Mouse (Mus musculus): Measurements from ENCODE around the gene Kcnk1. TPM values are rescaled to one million over a fixed set of nuclear protein-coding genes. Genes with fewer than 3 reads are reported as not detected.

The Kcnk1 gene
- total RNA-seq, 2 experiments from 2014 or later: 1.2 TPM; not detected in 1

DNA sequence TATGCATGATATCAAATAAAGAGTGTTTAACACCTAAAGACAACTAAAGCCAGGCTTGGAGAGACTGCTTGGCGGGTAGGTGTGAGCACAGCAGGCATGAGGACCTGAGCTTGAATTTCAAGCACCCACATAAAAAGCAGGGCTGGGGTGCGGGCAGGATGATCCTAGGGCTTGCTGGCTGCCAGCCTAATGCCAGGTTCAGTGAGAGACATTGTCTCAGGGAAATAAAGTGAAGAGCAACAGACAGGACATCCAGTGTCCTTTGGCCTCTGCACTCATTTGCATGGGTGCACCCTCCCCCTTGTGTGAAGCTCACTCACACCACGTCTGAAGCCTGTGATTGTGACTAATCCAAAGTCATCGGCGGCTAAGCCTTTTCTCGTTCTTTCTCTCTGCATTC lies 34.0 kb downstream of the Kcnk1 start:
- no peak for ATAC-seq (replicated peaks; ENCODE audit: low FRiP score, low TSS enrichment, poor library complexity, severe bottlenecking)

DNA sequence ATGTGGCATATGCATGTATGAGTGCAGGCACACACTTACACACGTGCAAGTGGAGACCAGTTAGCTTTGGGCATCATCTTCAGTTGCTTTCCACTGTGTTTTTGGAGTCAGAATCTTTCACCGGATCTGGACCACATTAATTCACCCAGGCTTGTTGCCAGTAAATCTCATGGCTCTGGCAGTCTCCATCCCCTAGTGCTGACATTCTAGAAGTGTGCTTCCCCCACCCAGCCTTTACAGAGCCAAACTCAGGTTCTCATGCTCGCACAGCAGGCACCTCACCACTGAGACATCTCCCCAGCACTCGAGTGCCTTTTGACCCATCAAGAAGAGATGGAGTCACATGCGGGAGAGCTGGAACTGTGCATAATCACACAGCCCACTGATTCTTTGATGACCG lies 37.8 kb downstream of the Kcnk1 start:
- no peak for ATAC-seq (replicated peaks; ENCODE audit: low FRiP score, low TSS enrichment, poor library complexity, severe bottlenecking)

DNA sequence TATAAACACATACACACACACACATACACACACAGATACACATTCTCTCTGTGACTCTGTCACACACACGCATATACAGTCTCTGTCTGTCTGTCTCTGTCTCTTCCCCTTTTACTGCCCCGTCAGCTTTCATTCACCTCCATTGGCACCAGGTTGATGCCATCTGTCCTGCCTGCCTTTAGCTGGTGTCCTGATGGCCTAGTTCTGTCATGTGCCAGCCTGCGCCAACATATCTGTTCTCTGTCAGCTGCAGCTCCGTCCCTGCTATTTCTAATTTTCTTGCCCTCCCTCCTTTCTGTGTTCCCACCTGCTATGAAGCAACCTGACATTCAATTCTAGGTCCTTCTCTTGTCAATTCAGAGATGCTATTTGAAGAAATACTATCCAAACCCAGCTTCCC lies 40.1 kb downstream of the Kcnk1 start:
- ATAC-seq (replicated peaks; ENCODE audit: low FRiP score, low TSS enrichment, poor library complexity, severe bottlenecking): no peak

DNA sequence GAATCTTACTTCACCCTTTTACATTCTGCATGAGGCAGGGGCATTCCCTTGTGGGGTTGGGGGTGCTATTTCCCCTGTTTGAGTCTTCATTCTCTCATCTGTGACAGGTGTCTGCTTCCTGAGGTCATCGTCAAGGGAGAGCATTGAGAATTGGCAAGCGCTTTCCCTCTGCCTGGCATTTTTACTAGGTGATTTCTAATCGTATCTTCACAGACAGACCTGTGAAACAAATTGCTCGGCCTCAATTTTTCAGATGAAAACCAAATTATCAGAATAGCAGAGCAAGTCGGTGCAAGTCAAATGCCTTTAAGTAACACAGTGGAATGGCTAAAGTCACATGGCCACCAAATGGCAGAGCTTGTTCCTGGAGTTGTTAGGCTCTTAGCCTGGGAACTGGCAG lies 41.4 kb downstream of the Kcnk1 start:
- no peak for ATAC-seq (replicated peaks; ENCODE audit: low FRiP score, low TSS enrichment, poor library complexity, severe bottlenecking)

DNA sequence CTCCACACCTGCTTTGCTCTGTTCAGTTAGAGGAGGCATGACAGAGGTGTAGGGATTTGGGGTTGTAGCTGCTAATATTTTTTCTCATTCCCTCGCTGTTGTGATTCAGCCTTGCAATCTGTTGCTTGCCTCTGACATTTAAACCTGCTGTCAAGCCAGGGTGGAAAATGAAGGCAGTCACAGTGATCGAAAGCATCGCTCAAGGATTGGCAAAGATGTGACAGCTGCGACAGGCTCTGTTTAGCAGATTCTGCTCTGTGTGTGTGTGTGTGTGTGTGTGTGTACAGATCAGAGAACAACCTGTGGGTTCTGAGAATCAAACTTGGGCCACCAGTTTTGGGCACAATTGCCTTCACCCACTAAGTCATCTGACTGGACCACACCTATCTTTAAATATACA lies 50.8 kb downstream of the Kcnk1 start:
- no peak for ATAC-seq (replicated peaks; ENCODE audit: low FRiP score, low TSS enrichment, poor library complexity, severe bottlenecking)

DNA sequence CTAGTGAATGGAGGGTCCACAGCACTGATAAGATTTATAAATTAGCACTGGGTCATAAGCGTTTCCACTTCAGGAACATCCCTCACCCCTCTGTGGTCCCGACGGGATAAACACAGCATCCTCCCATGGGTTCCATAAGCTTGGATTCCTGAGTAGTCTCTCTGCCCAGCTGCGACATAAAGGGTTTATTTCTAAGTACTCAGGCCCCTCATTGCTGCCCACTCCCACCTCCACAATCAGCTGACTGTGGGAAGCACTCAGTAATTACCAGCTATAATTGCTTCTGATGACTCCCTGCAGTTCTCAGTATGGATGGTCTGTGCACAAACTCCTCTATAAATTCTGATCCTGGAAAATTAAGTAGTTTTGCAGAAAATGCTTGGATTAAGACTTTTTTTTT lies 58.9 kb downstream of the Kcnk1 start:
- no peak for ATAC-seq (replicated peaks; ENCODE audit: low FRiP score, low TSS enrichment, poor library complexity, severe bottlenecking)

DNA sequence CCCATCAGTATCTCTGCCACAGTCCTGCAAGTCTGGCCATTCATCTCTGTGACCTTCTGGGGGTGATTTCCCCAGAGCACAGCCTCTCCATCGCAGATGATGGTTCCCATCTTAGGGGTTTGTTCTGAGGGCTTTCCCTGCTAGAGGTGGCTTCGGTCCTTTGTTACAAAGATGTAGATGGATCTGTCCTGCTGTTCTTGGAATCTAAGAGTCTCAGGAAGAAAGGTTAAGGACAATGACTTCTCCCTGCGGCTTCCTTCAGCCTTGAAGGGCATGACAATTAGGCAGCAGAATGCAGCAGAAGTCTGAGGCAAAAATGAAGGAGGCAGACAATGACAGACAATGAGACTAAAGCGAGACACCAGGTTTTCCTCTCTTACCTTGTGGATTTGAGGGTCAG lies 63.9 kb downstream of the Kcnk1 start:
- ATAC-seq (replicated peaks; ENCODE audit: low FRiP score, low TSS enrichment, poor library complexity, severe bottlenecking): no peak

DNA sequence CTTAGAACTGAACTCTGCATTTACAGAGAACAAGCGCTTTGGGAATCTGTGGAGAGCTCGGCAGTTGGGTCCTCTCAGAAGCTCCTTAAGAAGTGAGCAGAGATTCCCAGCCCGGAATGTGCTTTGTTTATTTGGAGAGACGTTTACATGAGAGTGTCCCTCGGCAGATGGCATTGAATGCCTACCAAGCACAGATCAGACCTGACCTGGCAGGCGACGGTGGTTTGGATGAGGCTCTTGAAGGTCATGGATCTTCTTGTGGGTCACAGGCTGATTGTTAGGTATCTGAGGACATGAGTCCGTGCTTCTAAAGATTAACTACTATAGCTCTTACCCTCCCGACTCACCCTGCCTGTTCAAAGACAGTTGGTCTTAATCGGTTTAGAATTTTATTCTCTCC lies 67.9 kb downstream of the Kcnk1 start:
- ATAC-seq (replicated peaks; ENCODE audit: low FRiP score, low TSS enrichment, poor library complexity, severe bottlenecking): no peak

DNA sequence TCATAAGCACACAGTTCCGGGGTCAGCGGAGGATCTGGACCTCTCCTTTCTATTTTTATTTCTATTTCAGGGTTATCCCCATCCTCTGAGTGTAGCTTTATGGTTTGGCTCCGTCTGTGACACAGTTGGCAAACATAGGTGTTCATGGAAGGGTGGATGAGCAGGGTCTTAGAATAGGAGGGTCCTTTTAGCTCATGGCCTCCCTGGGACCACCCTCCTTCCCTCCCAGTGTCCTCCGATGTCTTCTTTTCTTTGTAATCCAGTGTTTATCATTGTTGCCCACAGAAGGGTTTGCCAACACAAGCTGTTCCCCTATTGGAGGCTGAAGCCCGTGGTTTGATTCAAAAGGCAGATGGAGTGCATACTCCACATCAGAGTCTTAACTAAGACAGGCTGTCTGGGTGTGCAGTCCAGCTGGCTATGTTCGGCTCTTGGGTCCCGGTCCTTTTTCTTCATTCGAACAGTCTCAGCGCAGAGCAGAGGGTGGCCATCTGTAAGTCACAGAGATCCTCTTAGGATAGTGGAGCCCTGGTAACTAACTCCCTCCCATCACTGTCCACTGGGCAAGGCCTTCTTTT lies 69.0 kb downstream of the Kcnk1 start:
- ATAC-seq (replicated peaks; ENCODE audit: low FRiP score, low TSS enrichment, poor library complexity, severe bottlenecking): no peak

DNA sequence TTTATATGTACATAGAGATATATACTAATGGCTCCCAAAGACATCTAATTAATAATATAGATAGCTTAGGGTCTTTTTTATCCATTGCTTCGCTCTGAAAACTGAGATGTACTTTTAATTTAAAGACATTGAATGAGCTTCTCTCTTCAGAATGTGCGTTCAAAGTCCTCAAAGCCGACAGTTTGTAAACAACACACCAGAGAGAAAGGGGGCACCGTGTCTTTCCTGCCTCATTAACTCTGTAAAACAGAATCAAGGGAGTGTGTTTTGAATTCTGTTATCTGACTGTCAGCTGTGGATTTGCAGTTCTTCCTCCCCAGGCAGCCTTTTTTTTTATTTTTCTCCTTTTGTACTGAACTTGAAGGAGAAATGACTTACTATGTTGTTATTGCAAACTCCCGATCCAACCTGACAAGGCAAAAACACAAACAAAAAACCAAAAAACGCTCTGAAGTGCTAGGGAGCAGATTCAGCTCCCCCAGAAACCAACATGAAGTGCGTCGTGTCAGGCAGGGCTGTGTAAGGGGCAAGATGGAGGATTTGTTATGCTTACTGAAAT lies 69.7 kb downstream of the Kcnk1 start:
- ATAC-seq (replicated peaks; ENCODE audit: low FRiP score, low TSS enrichment, poor library complexity, severe bottlenecking): no peak

DNA sequence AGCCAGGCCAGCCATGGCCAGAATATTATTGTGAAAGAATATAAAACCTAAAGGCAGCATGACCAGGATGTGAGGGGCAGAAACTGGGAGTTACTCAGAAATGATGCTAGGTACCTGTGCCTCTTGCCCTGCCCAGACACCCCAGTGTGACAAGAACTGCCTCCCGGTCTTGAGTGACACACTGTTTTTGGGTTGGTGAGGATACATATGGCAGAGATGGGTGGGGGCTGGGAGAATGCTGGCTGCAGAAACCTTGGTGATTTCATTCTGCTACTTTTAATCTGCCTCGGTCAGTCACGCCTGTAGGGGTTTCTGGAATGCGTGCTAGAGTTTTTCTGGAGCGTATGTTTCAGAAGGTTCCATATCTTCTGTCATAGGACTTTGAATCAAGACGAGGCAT lies 72.3 kb downstream of the Kcnk1 start:
- ATAC-seq (replicated peaks; ENCODE audit: low FRiP score, low TSS enrichment, poor library complexity, severe bottlenecking): no peak

DNA sequence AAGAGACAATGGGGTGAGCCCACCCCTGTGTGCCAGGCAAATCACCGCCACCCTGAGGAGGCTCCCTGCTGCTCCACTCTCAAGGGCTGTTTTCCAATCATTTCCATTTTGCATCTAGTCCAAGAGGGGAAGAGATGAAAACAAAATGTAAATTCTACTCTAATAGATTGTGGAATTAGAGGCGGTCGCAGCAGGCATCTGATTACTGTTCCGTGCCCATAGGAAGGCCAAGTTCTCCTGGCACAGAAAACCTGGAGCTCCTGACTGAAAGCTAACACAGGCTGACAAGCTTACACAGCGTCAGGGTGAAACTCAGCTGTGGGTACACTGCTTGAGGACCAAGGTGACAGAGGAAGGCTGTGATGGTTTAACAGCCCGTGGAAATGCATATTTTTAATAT lies 73.2 kb downstream of the Kcnk1 start:
- no peak for ATAC-seq (replicated peaks; ENCODE audit: low FRiP score, low TSS enrichment, poor library complexity, severe bottlenecking)

DNA sequence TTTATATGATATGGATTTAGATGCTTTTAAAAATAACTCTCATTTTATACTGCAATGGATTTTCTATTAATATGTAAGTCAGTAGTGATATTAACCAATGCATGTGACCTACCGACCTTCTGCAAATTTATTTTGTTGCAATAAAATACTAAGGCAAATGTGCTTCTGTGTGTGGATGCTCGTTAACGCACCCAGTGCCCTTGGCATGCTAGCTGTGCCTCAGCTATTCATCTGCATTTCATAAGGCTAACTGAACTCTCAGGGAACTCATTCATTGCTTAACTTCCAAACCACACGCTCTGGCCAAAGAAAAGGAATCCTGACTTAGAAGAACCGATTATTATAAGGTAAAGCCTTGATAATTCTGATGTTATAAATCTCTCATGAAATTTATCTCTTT lies 77.7 kb downstream of the Kcnk1 start:
- ATAC-seq (replicated peaks; ENCODE audit: low FRiP score, low TSS enrichment, poor library complexity, severe bottlenecking): no peak

DNA sequence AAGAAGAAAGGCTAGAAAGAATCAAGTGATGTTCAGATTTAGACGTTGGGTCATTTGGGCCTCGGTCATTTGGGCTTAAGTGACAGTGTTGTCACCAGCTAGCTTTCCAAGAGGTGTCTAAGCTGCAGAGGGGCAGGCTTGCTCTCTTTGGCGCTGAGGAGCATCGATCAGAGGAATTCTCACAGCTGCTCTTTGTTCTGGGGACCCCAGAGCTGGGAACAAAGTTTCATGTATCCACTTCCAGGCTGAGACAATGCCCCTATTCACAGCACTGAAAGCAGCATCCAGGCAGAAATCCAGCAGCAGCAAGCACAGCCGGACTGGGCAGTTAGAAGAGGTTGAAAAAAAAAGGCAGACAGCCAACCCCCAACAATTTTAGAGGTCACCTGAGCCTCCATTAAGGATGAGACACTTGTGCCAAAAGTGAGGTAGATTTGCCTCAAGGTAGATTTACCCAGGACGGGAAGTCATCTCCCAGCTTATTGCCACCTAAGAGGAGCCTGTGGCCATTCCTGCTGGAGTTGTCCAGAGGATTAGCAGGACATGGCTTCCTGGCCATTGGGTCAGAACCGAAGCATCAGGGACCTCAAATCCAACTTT lies 78.3 kb downstream of the Kcnk1 start:
- no peak for ATAC-seq (replicated peaks; ENCODE audit: low FRiP score, low TSS enrichment, poor library complexity, severe bottlenecking)

DNA sequence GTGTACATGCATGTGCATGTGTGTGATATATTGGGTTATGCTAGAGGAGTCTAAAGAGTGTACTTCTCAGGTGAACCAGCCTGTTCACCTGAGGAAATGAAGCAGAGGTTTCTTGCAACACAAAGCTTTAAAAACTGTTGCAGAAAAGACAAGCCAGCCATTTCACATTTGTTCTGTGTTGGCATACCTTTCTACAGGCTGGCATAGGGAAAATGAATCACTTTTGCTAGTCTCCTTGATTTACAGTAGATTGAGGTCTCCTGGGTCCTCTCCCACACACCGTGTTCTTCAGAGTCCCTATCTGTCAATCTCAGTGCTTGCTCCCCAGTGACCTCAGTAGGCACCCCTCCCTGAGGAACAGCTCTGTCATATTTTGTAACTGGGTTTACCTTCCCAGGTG lies 79.1 kb downstream of the Kcnk1 start:
- ATAC-seq (replicated peaks; ENCODE audit: low FRiP score, low TSS enrichment, poor library complexity, severe bottlenecking): no peak

DNA sequence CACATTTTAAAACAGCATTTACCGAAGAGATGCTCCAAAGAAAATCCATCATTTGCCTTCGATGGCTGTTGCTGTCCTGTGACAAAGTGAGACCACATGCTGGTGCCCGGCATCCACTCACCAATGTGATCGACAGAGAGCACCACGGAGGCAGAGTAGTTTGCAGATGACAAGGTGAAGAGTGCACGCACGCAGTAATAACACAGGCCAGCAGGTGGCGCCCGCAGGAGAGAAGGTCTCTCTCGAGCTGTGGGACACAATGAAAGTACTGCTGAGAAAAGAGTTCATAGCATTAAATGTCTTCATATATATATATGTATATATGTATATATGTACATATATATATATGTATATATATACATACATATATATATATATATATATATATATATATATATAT lies 80.4 kb downstream of the Kcnk1 start:
- ATAC-seq (replicated peaks; ENCODE audit: low FRiP score, low TSS enrichment, poor library complexity, severe bottlenecking): peak; percentile 92

Other genes starting within 250 kb of the Kcnk1 start
- not detected in 2 replicates for gene Pcnx2, start 96.9 kb upstream of the Kcnk1 start, total RNA-seq (2014; fragmentation: Nextera tagmentation)
- gene Pcnx2, start 96.9 kb upstream of the Kcnk1 start, total RNA-seq (2017): not detected in 2 replicates
- gene Map3k21, start 84.7 kb upstream of the Kcnk1 start, total RNA-seq (2014; fragmentation: Nextera tagmentation): not detected in 2 replicates
- gene Map3k21, start 84.7 kb upstream of the Kcnk1 start, total RNA-seq (2017): not detected in 2 replicates